Mouse (Mus musculus) myocyte (in vitro differentiated cells): Measurements from ENCODE around the gene Inpp4b.

Experiments
- CEBPB ChIP-seq: IDR thresholded peaks from 2 replicates; pipeline ENCODE4 v1.6.1; 2011; ENCODE audit warnings: mild to moderate bottlenecking, moderate library complexity; ENCODE audit not compliant: poor library complexity, insufficient read depth, severe bottlenecking
- E2F4 ChIP-seq: IDR thresholded peaks from one replicate; pipeline ENCODE4 v1.6.1; 2011; ENCODE audit warnings: mild to moderate bottlenecking, control low read depth, moderate library complexity; ENCODE audit not compliant: insufficient read depth
- MAX ChIP-seq: IDR thresholded peaks from one replicate; pipeline ENCODE4 v1.6.1; 2011; ENCODE audit warnings: low read depth, mild to moderate bottlenecking, control low read depth
- MYOG ChIP-seq, 3 experiments: IDR thresholded peaks; one replicate each; pipeline ENCODE4 v1.6.1; 2011; ENCODE audit warnings: control low read depth in 2 of 3, low read depth in 2 of 3, mild to moderate bottlenecking in 2 of 3; ENCODE audit not compliant: insufficient read length in 2 of 3, control insufficient read depth in 1 of 3, insufficient read depth in 1 of 3
- POLR2A ChIP-seq: IDR thresholded peaks from one replicate; pipeline ENCODE4 v1.6.1; 2011; ENCODE audit warnings: low read depth, mild to moderate bottlenecking, control low read depth, moderate library complexity; ENCODE audit not compliant: insufficient read length
- POLR2AphosphoS2 ChIP-seq: IDR thresholded peaks from one replicate; pipeline ENCODE4 v1.6.1; 2011; ENCODE audit warnings: low read depth, control low read depth; ENCODE audit not compliant: insufficient read length
- REST ChIP-seq: IDR thresholded peaks from one replicate; pipeline ENCODE4 v1.6.1; 2011; ENCODE audit warnings: mild to moderate bottlenecking, control low read depth, moderate library complexity; ENCODE audit not compliant: insufficient read depth, insufficient read length
- SRF ChIP-seq: IDR thresholded peaks from one replicate; pipeline ENCODE4 v1.6.1; 2011; ENCODE audit warnings: low read depth; ENCODE audit not compliant: control insufficient read depth, insufficient read length
- TCF12 ChIP-seq: IDR thresholded peaks from one replicate; pipeline ENCODE4 v1.6.1; 2011; ENCODE audit warnings: mild to moderate bottlenecking, control low read depth; ENCODE audit not compliant: poor library complexity, insufficient read depth, severe bottlenecking
- TCF3 ChIP-seq: IDR thresholded peaks from one replicate; pipeline ENCODE4 v1.6.1; 2011; ENCODE audit warnings: low read depth, control low read depth; ENCODE audit not compliant: insufficient read length
- USF1 ChIP-seq: IDR thresholded peaks from one replicate; pipeline ENCODE4 v1.6.1; 2011; ENCODE audit warnings: low read depth, mild to moderate bottlenecking, control low read depth, moderate library complexity

DNA sequence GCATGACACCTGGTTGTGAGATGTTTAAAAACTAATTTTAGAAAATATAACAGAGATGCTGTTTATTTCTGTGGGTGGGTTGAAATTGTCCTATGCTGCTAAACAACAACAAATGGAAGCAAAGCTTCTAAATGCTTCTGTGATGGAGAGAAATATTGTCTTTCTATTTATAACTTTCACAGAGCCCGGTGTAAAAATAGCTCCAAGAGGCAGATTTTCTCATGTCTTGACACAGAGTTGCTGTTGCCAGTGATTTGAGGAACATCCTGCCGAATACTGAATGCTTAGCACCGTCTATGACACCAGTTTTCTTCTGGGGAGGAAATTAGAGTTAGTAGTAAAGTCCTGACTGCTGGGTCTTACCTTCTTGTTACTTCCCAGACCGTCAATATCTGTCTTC, 513.8 kb downstream of the Inpp4b start:
- no peak for TF ChIP-seq CEBPB
- TF ChIP-seq POLR2A = no peak
- TF ChIP-seq USF1 = no peak
- TF ChIP-seq MYOG (IDR thresholded peaks at IDR 0.05; ENCODE audit: control insufficient read depth in 1 of 3, insufficient read depth in 1 of 3, insufficient read length in 2 of 3, low read depth in 2 of 3) = no peak
- no peak for TF ChIP-seq E2F4
- no peak for TF ChIP-seq MAX
- TF ChIP-seq TCF3 = no peak
- TF ChIP-seq REST = no peak
- TF ChIP-seq TCF12 = no peak
- TF ChIP-seq POLR2AphosphoS2 = no peak
- no peak for TF ChIP-seq SRF
